Mouse (Mus musculus) liver, embryonic 14.5 days (tissue): ENCODE measurements around the gene Nabp2.

Source experiments
- CTCF ChIP-seq: IDR thresholded peaks from 2 replicates; pipeline ENCODE4 v1.5.1; 2016; ENCODE audit warnings: antibody characterized with exemption, low read depth, control low read depth
- EP300 ChIP-seq: IDR thresholded peaks from 2 replicates; pipeline ENCODE4 v1.6.1; 2016; ENCODE audit warnings: antibody characterized with exemption, low read depth

DNA sequence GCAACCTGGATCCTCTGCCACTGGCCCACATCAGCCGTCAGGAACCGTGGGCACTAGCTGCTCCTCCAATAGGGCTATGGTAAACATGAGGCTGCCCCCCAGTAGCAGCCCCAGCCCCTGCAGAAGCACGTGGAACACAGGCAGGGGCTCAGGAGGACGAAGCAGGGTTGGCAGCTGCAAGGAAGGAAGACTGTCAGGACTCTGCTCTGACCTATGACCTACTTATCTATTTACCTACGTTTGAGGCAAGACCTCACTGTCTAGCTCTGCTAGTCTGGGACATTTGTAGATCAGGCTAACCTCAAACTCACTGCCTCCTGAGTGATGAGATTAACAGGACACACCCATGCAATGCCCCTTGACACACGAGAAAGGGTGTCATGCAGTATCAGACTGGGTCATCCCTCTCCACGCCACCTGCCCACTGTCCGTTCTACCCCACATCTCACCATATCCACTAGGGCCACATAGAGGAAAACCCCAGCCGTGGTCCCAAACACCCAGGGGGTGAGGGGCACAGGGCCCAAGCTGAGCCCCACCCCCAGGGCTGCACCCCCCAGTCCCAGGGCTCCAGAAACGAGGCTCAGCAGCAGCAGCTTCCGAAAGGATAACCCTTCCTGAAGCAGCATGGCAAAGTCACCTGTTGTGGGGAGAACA lies 15.1 kb downstream of the Nabp2 start:
- TF ChIP-seq EP300 (no peak), CTCF (no peak)
